Mouse (Mus musculus): ENCODE data around the gene Engase.

- no peak for TF ChIP-seq POLR2A (IDR thresholded peaks at IDR 0.05; ENCODE audit: borderline replicate concordance, low read depth, low read length)
- no peak for TF ChIP-seq CTCF (IDR thresholded peaks at IDR 0.05; ENCODE audit: low read depth, low read length)
These were observed 11.7 kb downstream of the Engase start for GRCm38 (mm10) chr11:118488191-118488906.

Data from bone marrow macrophage, adult 2 months (primary cell).